Mouse (Mus musculus) left cerebral cortex, postnatal 36 days (tissue): ENCODE results near the gene Gstk1. TPM values are rescaled to one million over a fixed set of nuclear protein-coding genes. Genes with fewer than 3 reads are reported as not detected.

Experiments
- DNase-seq, 2 experiments: peaks; one replicate each; pipeline ENCODE4 v3.0.0; 2021 to 2022; ENCODE audit warnings: low spot score in 2 of 2, mixed read lengths in 1 of 2
- intact Hi-C: fragments of 180-260 bp; cut with DNase I; formaldehyde crosslinking; loops from one replicate; pipeline ENCODE4 v1.15.1; 2025
- total RNA-seq, 2 experiments: library from RNA; stranded (reverse); gene quantifications; 2 replicates each; pipeline ENCODE4 v1.2.3; 2021

Gene Gstk1
- 10 to 100 TPM; 11.3 to 11.6 TPM for total RNA-seq

- intact Hi-C loops: no loop called here
- DNase-seq: peak; percentile 57 to 61
Observed at GRCm38 (mm10) chr6:42245711-42246353, at the start of gene Gstk1. Gstk1 (plus strand) TSS chr6:42245935.

GRCm38 (mm10) chr6:42197710-42198109, 48.0 kb upstream of the Gstk1 start:
- no peak for DNase-seq
- intact Hi-C loops: loop anchor here (5.0 kb wide), 2 partner anchors 435 to 595 kb away; no protein-coding TSS in a partner anchor

- intact Hi-C loops: loop anchor here (5.0 kb wide), 2 partner anchors 437 to 597 kb away; no protein-coding TSS in a partner anchor
- no peak for DNase-seq
Observed at GRCm38 (mm10) chr6:42199498-42199897, 46.2 kb upstream of the Gstk1 start.

GRCm38 (mm10) chr6:42215028-42215427, 30.7 kb upstream of the Gstk1 start, which contains the start of gene Tas2r144:
Tas2r144 (plus strand) TSS chr6:42215328.
- DNase-seq: no peak
- intact Hi-C loops: no loop called here

GRCm38 (mm10) chr6:42222286-42222685, 23.4 kb upstream of the Gstk1 start:
- no peak for DNase-seq
- intact Hi-C loops: loop anchor here (5.0 kb wide), 1 partner anchor 105 kb away; no protein-coding TSS in a partner anchor

GRCm38 (mm10) chr6:42225046-42225445, 20.7 kb upstream of the Gstk1 start:
- intact Hi-C loops: loop anchor here (5.0 kb wide), 1 partner anchor 152 kb away; no protein-coding TSS in a partner anchor
- DNase-seq: no peak

GRCm38 (mm10) chr6:42227240-42228101, 18.3 kb upstream of the Gstk1 start:
- DNase-seq: peak in 1 of 2 experiments; percentile 56
- intact Hi-C loops: loop anchor here (1.0 to 5.0 kb wide), 3 partner anchors 37 to 355 kb away; partner anchors contain the start of gene Casp2

- DNase-seq: no peak
- intact Hi-C loops: loop anchor here (5.0 kb wide), 1 partner anchor 148 kb away; no protein-coding TSS in a partner anchor
Observed at GRCm38 (mm10) chr6:42229610-42230009, 16.1 kb upstream of the Gstk1 start.

- peak; percentile 26 to 37 for DNase-seq
- intact Hi-C loops: no loop called here
Observed at GRCm38 (mm10) chr6:42231191-42231590, 14.5 kb upstream of the Gstk1 start.

GRCm38 (mm10) chr6:42237276-42237805, 8.4 kb upstream of the Gstk1 start:
- intact Hi-C loops: no loop called here
- peak; percentile 28 to 36 for DNase-seq

- intact Hi-C loops: no loop called here
- no peak for DNase-seq
Observed at GRCm38 (mm10) chr6:42241311-42242045, 4.3 kb upstream of the Gstk1 start.

- intact Hi-C loops: no loop called here
- DNase-seq: no peak
Observed at GRCm38 (mm10) chr6:42247173-42247572, 1.4 kb downstream of the Gstk1 start.

GRCm38 (mm10) chr6:42247981-42248380, 2.2 kb downstream of the Gstk1 start:
- intact Hi-C loops: no loop called here
- no peak for DNase-seq

- intact Hi-C loops: no loop called here
- no peak for DNase-seq
Observed at GRCm38 (mm10) chr6:42251791-42252190, 6.1 kb downstream of the Gstk1 start.

GRCm38 (mm10) chr6:42253103-42253502, 7.4 kb downstream of the Gstk1 start:
- no peak for DNase-seq
- intact Hi-C loops: no loop called here

GRCm38 (mm10) chr6:42257303-42257863, 11.6 kb downstream of the Gstk1 start:
- intact Hi-C loops: no loop called here

GRCm38 (mm10) chr6:42260430-42260829, 14.7 kb downstream of the Gstk1 start:
- intact Hi-C loops: loop anchor here (5.0 kb wide), 1 partner anchor 498 kb away; no protein-coding TSS in a partner anchor
- DNase-seq: no peak

More at GRCm38 (mm10) chr6:42257303-42257863, 11.6 kb downstream of the Gstk1 start:
- DNase-seq: no peak

- no peak for DNase-seq
- intact Hi-C loops: loop anchor here (5.0 kb wide), 1 partner anchor 499 kb away; no protein-coding TSS in a partner anchor
Observed at GRCm38 (mm10) chr6:42261524-42262170, 15.9 kb downstream of the Gstk1 start, which contains the start of gene Tmem139. Tmem139 (plus strand) TSS chr6:42261970.
